Mouse (Mus musculus) C2C12 (cell line): Measurements from ENCODE around the gene Cdk1. TPM values are rescaled to one million over a fixed set of nuclear protein-coding genes. Genes with fewer than 3 reads are reported as not detected.

Experiments used
- H3K27me3 ChIP-seq: one replicate; pipeline ENCODE4 v1.6.1; 2011; ENCODE audit not compliant: control insufficient read depth, insufficient read depth, insufficient read length
- H3K36me3 ChIP-seq: one replicate; pipeline ENCODE4 v1.6.1; 2011; ENCODE audit not compliant: control insufficient read depth, insufficient read depth
- H3K4me3 ChIP-seq: one replicate; pipeline ENCODE4 v1.5.1; 2011; ENCODE audit warnings: mild to moderate bottlenecking, control low read depth; ENCODE audit not compliant: poor library complexity, insufficient read depth, severe bottlenecking
- H3K79me2 ChIP-seq: one replicate; pipeline ENCODE4 v1.6.1; 2011; ENCODE audit not compliant: control insufficient read depth, insufficient read depth
- H3K79me3 ChIP-seq: one replicate; pipeline ENCODE4 v1.6.1; 2011; ENCODE audit warnings: low read depth, control low read depth
- H3ac ChIP-seq: one replicate; pipeline ENCODE3; 2011; ENCODE audit warnings: low read depth; ENCODE audit not compliant: control insufficient read depth, insufficient read length
- CEBPB ChIP-seq: IDR thresholded peaks from one replicate; pipeline ENCODE4 v1.6.1; 2011; ENCODE audit warnings: low read depth, mild to moderate bottlenecking, control low read depth, moderate library complexity
- CTCF ChIP-seq: IDR thresholded peaks from one replicate; pipeline ENCODE4 v1.5.1; 2011; ENCODE audit not compliant: control insufficient read depth, insufficient read depth, insufficient read length
- FOSL1 ChIP-seq: IDR thresholded peaks from one replicate; pipeline ENCODE4 v1.8.0; 2011; ENCODE audit warnings: mild to moderate bottlenecking, low read length; ENCODE audit not compliant: poor library complexity, insufficient read depth, severe bottlenecking
- MAX ChIP-seq: IDR thresholded peaks from one replicate; pipeline ENCODE4 v1.6.1; 2011; ENCODE audit warnings: mild to moderate bottlenecking, control low read depth
- MYOD1 ChIP-seq: IDR thresholded peaks from one replicate; pipeline ENCODE4 v1.6.1; 2011; ENCODE audit warnings: low read depth; ENCODE audit not compliant: control insufficient read depth, insufficient read length
- MYOG ChIP-seq: IDR thresholded peaks from one replicate; pipeline ENCODE4 v1.6.1; 2011; ENCODE audit not compliant: control insufficient read depth, insufficient read length; ENCODE audit errors: extremely low read depth
- USF1 ChIP-seq: IDR thresholded peaks from one replicate; pipeline ENCODE4 v1.6.1; 2011; ENCODE audit warnings: low read depth, mild to moderate bottlenecking, control low read depth, moderate library complexity
- polyA plus RNA-seq: library from polyadenylated mRNA; unstranded; fragments of >200 nt; fragmentation: generic; extraction: Trizol; gene quantifications from one replicate; pipeline ENCODE4 v1.2.1, GENCODE M21; 2012; ENCODE audit warnings: missing spikeins

Gene Cdk1
- polyA plus RNA-seq, 1 experiment: 374 TPM

DNA sequence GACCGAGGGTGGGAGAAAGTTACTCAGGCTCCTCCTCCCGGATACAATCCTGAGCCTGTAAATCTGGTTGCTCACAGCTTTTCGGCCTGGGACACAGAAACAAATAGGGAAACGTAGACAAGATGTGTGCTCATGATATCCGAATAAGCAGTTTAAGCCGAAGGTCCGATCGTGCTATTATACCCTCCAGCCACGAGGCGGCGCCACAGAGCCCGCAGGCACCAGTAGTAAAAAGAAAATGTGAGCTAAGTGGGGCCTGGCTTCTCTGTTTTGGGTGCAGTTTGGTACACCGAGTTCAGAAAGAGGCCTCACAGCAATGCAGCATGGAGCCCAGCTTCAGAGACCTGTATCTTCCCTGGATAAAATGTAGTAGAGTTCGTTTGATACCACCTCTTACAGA lies 46.5 kb downstream of the Cdk1 start:
- H3K36me3 ChIP-seq: no peaks in the 10 kb centered on the region
- H3K79me2 ChIP-seq: no peaks in the 10 kb centered on the region
- TF ChIP-seq MYOD1 (no peak), MYOG (no peak), USF1 (no peak), CTCF (no peak), CEBPB (no peak), MAX (no peak), FOSL1 (no peak)
- H3ac ChIP-seq: no peak overlapping the region
- H3K27me3 ChIP-seq: no peaks in the 10 kb centered on the region
- H3K79me3 ChIP-seq: no peaks in the 10 kb centered on the region
- H3K4me3 ChIP-seq: no peak overlapping the region

DNA sequence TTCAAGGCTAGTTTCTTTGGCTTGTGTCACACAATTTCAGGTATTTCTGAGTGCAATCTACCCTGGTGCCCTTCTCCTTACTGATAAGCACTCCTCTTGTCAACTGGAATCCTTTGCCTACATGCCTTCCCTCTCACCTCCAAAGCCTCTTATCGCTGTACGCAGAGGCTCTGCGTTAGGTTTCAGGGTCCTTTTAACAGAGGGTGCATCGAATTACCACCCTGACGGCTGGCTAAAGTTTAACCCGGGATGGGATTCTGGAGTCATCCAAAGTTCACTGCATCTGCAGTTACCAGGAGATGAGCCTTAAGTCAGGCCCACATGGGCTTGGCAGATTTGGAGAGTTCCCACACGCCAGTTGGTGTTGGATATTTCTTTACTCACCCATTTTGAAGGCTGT lies 47.1 kb downstream of the Cdk1 start:
- no peak overlapping the region for H3ac ChIP-seq
- TF ChIP-seq MYOD1 (no peak), USF1 (no peak), FOSL1 (no peak), MAX (no peak), CEBPB (no peak), CTCF (no peak), MYOG (no peak)
- no peaks in the 10 kb centered on the region for H3K27me3 ChIP-seq
- H3K79me3 ChIP-seq: no peaks in the 10 kb centered on the region
- no peaks in the 10 kb centered on the region for H3K79me2 ChIP-seq
- H3K36me3 ChIP-seq: no peaks in the 10 kb centered on the region
- H3K4me3 ChIP-seq: no peak overlapping the region

DNA sequence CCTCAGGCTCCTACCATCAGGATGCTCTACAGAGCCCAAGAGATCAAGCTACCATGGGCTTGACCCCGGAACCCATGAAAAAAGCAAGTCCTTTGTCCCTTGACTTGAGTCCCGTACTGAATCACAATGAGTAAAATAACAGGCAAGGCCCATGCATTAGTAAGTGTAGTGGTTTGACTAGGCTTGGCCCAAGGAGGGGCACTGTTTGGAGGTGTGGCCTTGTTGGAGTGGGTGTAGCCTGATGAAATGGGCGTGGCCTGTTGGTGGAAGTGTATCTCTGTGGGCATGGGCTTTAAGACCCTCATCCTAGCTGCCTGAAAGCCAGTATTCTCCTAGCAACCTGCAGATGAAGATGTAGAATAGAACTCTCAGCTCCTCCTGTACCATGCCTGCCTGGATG lies 47.9 kb downstream of the Cdk1 start:
- no peak overlapping the region for H3ac ChIP-seq
- no peaks in the 10 kb centered on the region for H3K27me3 ChIP-seq
- H3K79me3 ChIP-seq: no peaks in the 10 kb centered on the region
- H3K79me2 ChIP-seq: no peaks in the 10 kb centered on the region
- H3K36me3 ChIP-seq: no peaks in the 10 kb centered on the region
- no peak for TF ChIP-seq CEBPB
- no peak for TF ChIP-seq CTCF
- TF ChIP-seq FOSL1: no peak
- TF ChIP-seq USF1: no peak
- no peak overlapping the region for H3K4me3 ChIP-seq

DNA sequence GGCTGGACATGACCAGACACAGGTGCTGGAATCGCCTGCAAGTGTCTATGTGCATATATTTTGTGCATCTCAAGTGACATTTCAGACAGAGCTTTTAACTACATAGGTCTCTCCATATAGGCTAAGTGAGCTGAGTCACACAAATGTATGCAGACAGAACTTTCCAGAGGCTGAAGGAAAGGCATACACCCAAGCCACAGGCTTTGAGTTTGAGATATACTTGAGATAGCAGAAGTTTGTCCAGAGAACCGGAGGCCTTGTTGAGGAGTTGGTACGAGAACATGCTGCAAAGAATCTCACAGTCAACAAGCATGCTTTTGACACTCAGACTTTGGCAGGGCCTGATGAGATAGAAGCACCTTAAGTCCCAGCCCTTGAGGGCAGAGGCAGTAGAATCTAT lies 50.1 kb downstream of the Cdk1 start:
- Histone ChIP-seq H3K36me3 (no peaks in the 10 kb centered on the region), H3K4me3 (no peak overlapping the region), H3K27me3 (no peaks in the 10 kb centered on the region), H3K79me2 (no peaks in the 10 kb centered on the region), H3K79me3 (no peaks in the 10 kb centered on the region), H3ac (no peak overlapping the region)
- no peak for TF ChIP-seq MYOD1
- no peak for TF ChIP-seq USF1
- TF ChIP-seq MYOG: no peak
- TF ChIP-seq CTCF: no peak
- no peak for TF ChIP-seq MAX
- no peak for TF ChIP-seq CEBPB
- no peak for TF ChIP-seq FOSL1

DNA sequence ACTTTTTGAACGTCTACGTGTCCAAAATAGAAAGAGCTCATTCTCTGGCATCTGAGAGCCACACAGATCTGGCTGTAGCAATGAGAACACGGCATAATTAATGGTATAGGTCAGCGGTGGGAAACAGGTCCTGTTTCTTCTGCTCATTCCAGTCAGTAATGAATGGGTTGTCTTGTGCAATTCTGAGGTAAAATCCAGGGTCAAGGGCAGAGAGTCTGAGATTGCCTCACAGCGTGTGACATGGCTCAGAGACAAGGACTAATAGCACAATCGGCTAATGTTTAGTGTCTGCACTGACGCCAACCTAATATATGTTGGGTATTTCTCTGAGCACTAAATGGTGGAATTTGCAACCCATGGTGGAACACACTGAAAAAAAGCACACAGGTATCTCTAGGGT lies 52.8 kb downstream of the Cdk1 start:
- no peak for TF ChIP-seq MAX
- no peak for TF ChIP-seq FOSL1
- no peak for TF ChIP-seq USF1
- no peak for TF ChIP-seq MYOD1
- TF ChIP-seq CEBPB: no peak
- no peak for TF ChIP-seq CTCF
- TF ChIP-seq MYOG: no peak
- no peak overlapping the region for H3K4me3 ChIP-seq
- H3ac ChIP-seq: no peak overlapping the region
- no peaks in the 10 kb centered on the region for H3K79me3 ChIP-seq
- H3K36me3 ChIP-seq: no peaks in the 10 kb centered on the region
- no peaks in the 10 kb centered on the region for H3K27me3 ChIP-seq
- no peaks in the 10 kb centered on the region for H3K79me2 ChIP-seq

DNA sequence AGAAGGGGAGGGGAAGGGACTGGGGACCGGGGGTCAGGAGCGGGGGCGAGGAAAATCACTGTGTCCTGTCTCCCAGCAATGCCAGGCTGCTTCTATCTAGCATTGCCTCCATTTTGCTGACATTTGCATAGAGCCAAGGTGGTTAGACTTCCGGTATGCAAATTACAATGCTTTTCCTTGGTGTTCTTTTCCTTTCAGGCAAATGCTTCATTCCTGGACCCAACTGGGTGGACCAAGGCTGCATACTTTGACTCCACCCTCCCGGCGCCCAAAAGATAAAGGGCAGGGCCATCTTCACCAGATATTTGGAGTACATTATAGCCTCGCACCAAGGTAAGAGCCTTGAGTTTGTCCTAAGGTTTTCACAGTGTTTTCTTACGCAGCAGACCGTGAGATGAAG lies 56.8 kb downstream of the Cdk1 start:
- Histone ChIP-seq H3K36me3 (no peaks in the 10 kb centered on the region), H3K79me2 (no peaks in the 10 kb centered on the region), H3K79me3 (no peaks in the 10 kb centered on the region), H3ac (no peak overlapping the region), H3K4me3 (no peak overlapping the region), H3K27me3 (no peaks in the 10 kb centered on the region)
- TF ChIP-seq MYOD1: no peak
- TF ChIP-seq FOSL1: no peak
- no peak for TF ChIP-seq MAX
- TF ChIP-seq CEBPB: no peak
- no peak for TF ChIP-seq MYOG
- no peak for TF ChIP-seq USF1
- no peak for TF ChIP-seq CTCF
